Mouse (Mus musculus): ENCODE measurements around the gene Gtdc1. TPM values are rescaled to one million over a fixed set of nuclear protein-coding genes. Genes with fewer than 3 reads are reported as not detected.

The Gtdc1 gene
- polyA plus RNA-seq (2015; fragmentation: Illumina TruSeq; extraction: RNeasy Lipid Tissue Mini Kit (QIAGEN cat#74804); ENCODE audit: insufficient read depth, low read depth, low replicate concordance), result 2.4 TPM

DNA sequence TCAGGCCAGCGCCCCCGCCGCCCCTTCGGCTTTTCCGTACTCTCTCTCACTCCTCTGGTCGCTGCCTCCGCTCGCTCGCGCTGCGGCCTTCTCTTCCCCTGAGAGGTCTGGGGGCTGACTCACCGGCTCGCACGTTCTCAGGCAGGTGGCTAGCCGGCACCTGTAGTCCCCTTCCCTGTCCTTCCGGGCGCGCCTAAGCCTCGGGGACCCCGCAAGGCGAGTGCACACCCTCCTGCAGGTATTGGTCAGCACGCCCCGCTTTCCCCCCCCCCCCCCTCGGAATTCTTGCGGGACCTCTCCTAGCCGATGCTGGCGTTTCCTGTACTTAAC is at the start of gene Gtdc1:
TSS of gene Gtdc1 (minus strand) at position 176 of the 330 bp plus-strand sequence.

Other genes starting within 250 kb of the Gtdc1 start
- gene Zeb2, start 189.7 kb upstream of the Gtdc1 start, polyA plus RNA-seq (2015; fragmentation: Illumina TruSeq; extraction: RNeasy Lipid Tissue Mini Kit (QIAGEN cat#74804); ENCODE audit: insufficient read depth, low read depth, low replicate concordance), result 6.8 TPM

Data from pancreas, adult 10 weeks (tissue).